ENCODE assay signal across 37 mouse cellular contexts in genomic region chr7:3286036-3286435, GRCm38 (mm10). TPM values are rescaled to one million over a fixed set of nuclear protein-coding genes. Genes with fewer than 3 reads are reported as not detected.
DNase-seq lines count a peak whose midpoint lies in the region; ATAC-seq lines count a peak whose summit lies in the region.
"Had no signal": no experiment of that assay in that cellular context is flagged by ENCODE, and none has a peak within 500 bp of the region (broad histone marks: within the 10 kb centered on the region; RNA-seq: fewer than 3 reads in every experiment).

No protein-coding gene starts in this region.

- H3K4me3 ChIP-seq in limb, embryonic 10.5 days: no peak overlapping the region
- H3K4me3 ChIP-seq: forebrain, embryonic 13.5 days; hindbrain, embryonic 13.5 days; limb, embryonic 12.5 days; midbrain, embryonic 10.5 days; midbrain, embryonic 15.5 days; stomach, embryonic 15.5 days had no signal

- H3K27ac ChIP-seq in limb, embryonic 10.5 days: no peak overlapping the region
- H3K27ac ChIP-seq: forebrain, embryonic 13.5 days; hindbrain, embryonic 13.5 days; limb, embryonic 12.5 days; midbrain, embryonic 10.5 days; midbrain, embryonic 15.5 days had no signal

- H3K36me3 ChIP-seq in limb, embryonic 10.5 days: no peaks in the 10 kb centered on the region
- H3K36me3 ChIP-seq: hindbrain, embryonic 13.5 days; limb, embryonic 12.5 days; midbrain, embryonic 10.5 days; midbrain, embryonic 15.5 days; stomach, embryonic 15.5 days had no signal

- WGBS in limb, embryonic 10.5 days: 96% methylated on average over 5 of the region's 5 CpGs

- H3K4me1 ChIP-seq in limb, embryonic 10.5 days: peaks cover 22% of the 10 kb centered on the region

- H3K9me3 ChIP-seq in limb, embryonic 10.5 days (replicated peaks): no peaks in the 10 kb centered on the region
- H3K9me3 ChIP-seq: forebrain, embryonic 13.5 days; hindbrain, embryonic 13.5 days; limb, embryonic 12.5 days; midbrain, embryonic 10.5 days; midbrain, embryonic 15.5 days; stomach, embryonic 15.5 days had no signal

- peak; percentile 9 for DNase-seq in cerebellum, adult 9-10 months
- peak; percentile 42 for DNase-seq in 416B (ENCODE audit: low read depth)
- peak; percentile 83 for DNase-seq in MEL-GATA-1-ER (ENCODE audit: extremely low read depth, low read depth)
- DNase-seq in urinary bladder, postnatal 10 days (ENCODE audit: low spot score): no peak
- DNase-seq in limb, embryonic 10.5 days (ENCODE audit: low spot score): no peak
- DNase-seq: adrenal gland, postnatal 14 days; cerebellum, adult 18-20 months; cerebellum, postnatal 14 days; gastrocnemius, postnatal 25 days; heart, adult 18-20 months; heart, postnatal 4 days; kidney, adult 9 months; kidney, postnatal 14 days; layer of hippocampus, adult 9-11 months; right cerebral cortex, postnatal 25 days; spleen, adult 18-20 months; thymus, postnatal 14 days had no signal

- H3K27me3 ChIP-seq in limb, embryonic 10.5 days (ENCODE audit: low read depth, poor library complexity, severe bottlenecking): no peaks in the 10 kb centered on the region
- H3K27me3 ChIP-seq: forebrain, embryonic 13.5 days; hindbrain, embryonic 13.5 days; limb, embryonic 12.5 days; midbrain, embryonic 15.5 days; stomach, embryonic 15.5 days had no signal

- ATAC-seq in cerebellum, adult (ENCODE audit: insufficient number of reproducible peaks, low FRiP score, low TSS enrichment): no peak
- peak; percentile 45 for ATAC-seq in megakaryocyte progenitor cell, adult 5-6 weeks (replicated peaks; ENCODE audit: poor library complexity)
- no peak for ATAC-seq in frontal cortex, adult (ENCODE audit: low TSS enrichment)
- ATAC-seq: CD4-positive, CD25-positive, alpha-beta regulatory T cell, adult 4 months; forebrain, embryonic 13.5 days; intestine, postnatal 0 days; midbrain, embryonic 15.5 days had no signal

RNA-seq across cellular contexts. Expression of gene Myadm, which starts 2.8 kb away (rescaled TPM):
- total RNA-seq in megakaryocyte progenitor cell, adult 5-6 weeks (2015): 12.8 and 13.8 TPM in 2 replicates
- total RNA-seq in megakaryocyte progenitor cell, adult 5-6 weeks (2017): 3.2 and 3.7 TPM in 2 replicates
- polyA plus RNA-seq in limb, embryonic 10.5 days (2016; fragmentation: Nextera tagmentation; extraction: Ambion mirVana): 23.6 and 29.4 TPM in 2 replicates

RNA-seq across cellular contexts. Expression of gene Prkcg, which starts 2.9 kb away (rescaled TPM):
- total RNA-seq in megakaryocyte progenitor cell, adult 5-6 weeks (2015): 0.10 and 0.32 TPM in 2 replicates
- total RNA-seq in megakaryocyte progenitor cell, adult 5-6 weeks (2017): not detected in 2 replicates
- 0.06 TPM in 1 of 2 replicates, not detected in the other for polyA plus RNA-seq in limb, embryonic 10.5 days (2016; fragmentation: Nextera tagmentation; extraction: Ambion mirVana)
- polyA plus RNA-seq: CD4-positive, CD25-positive, alpha-beta regulatory T cell, adult 4 months; limb, embryonic 12.5 days; liver, embryonic 11.5 days; liver, embryonic 16.5 days had no signal

RNA-seq across cellular contexts. Expression of gene Nlrp12, which starts 36.5 kb away (rescaled TPM):
- 0.83 and 1.4 TPM in 2 replicates for total RNA-seq in megakaryocyte progenitor cell, adult 5-6 weeks (2015)
- total RNA-seq in megakaryocyte progenitor cell, adult 5-6 weeks (2017): 2.3 and 2.7 TPM in 2 replicates
- not detected in 2 replicates for polyA plus RNA-seq in limb, embryonic 10.5 days (2016; fragmentation: Nextera tagmentation; extraction: Ambion mirVana)
- total RNA-seq: gastrocnemius, adult 18-20 months; gastrocnemius, postnatal 25 days; heart, adult 18-20 months had no signal
- polyA plus RNA-seq: CD4-positive, CD25-positive, alpha-beta regulatory T cell, adult 4 months; embryonic facial prominence, embryonic 11.5 days; forebrain, embryonic 13.5 days; heart, embryonic 11.5 days; heart, embryonic 16.5 days; intestine, postnatal 0 days; limb, embryonic 12.5 days; midbrain, embryonic 10.5 days; neural tube, embryonic 11.5 days; urinary bladder, adult 2 months had no signal

RNA-seq across cellular contexts. Expression of gene Cacng7, which starts 46.7 kb away (rescaled TPM):
- not detected in 2 replicates for total RNA-seq in megakaryocyte progenitor cell, adult 5-6 weeks (2015)
- not detected in 2 replicates for total RNA-seq in megakaryocyte progenitor cell, adult 5-6 weeks (2017)
- polyA plus RNA-seq in limb, embryonic 10.5 days (2016; fragmentation: Nextera tagmentation; extraction: Ambion mirVana): 0.67 and 2.4 TPM in 2 replicates
- total RNA-seq: neutrophil, adult 5-6 weeks had no signal
- polyA plus RNA-seq: CD4-positive, CD25-positive, alpha-beta regulatory T cell, adult 4 months; liver, embryonic 16.5 days had no signal

Comparison
In these comparisons a context has a peak if more than half of its experiments do, and no peak if none do; other contexts are left out.
1. DNase-seq: peak in cerebellum, adult 9-10 months (single experiment), 416B (single experiment) and MEL-GATA-1-ER (single experiment); none in urinary bladder, postnatal 10 days (single experiment) and limb, embryonic 10.5 days (single experiment).